Mouse (Mus musculus): ENCODE measurements around the gene Spg7.

GRCm38 (mm10) chr8:123032730-123033129 is 30.0 kb upstream of the Spg7 start:
- no peak for TF ChIP-seq POLR2A (IDR thresholded peaks at IDR 0.05; ENCODE audit: low read depth, low read length)
- no peak for TF ChIP-seq CTCF (IDR thresholded peaks at IDR 0.05; ENCODE audit: extremely low read depth, insufficient read depth, insufficient read length, insufficient replicate concordance)
